Comparison of ENCODE assay signal across 9 mouse cellular contexts in genomic region chr14:122060642-122061041, GRCm38 (mm10). TPM values are rescaled to one million over a fixed set of nuclear protein-coding genes. Genes with fewer than 3 reads are reported as not detected.
DNase-seq lines count a peak whose midpoint lies in the region; ATAC-seq and TF ChIP-seq lines count a peak whose summit lies in the region.
"Had no signal": no experiment of that assay in that cellular context is flagged by ENCODE, and none has a peak within 500 bp of the region (broad histone marks: within the 10 kb centered on the region; RNA-seq: fewer than 3 reads in every experiment).

No protein-coding gene starts in this region.

- TF ChIP-seq CTCF in layer of hippocampus, adult 2 months (conservative IDR thresholded peaks at IDR 0.05) = peak; percentile 98

- no peaks in the 10 kb centered on the region for H3K4me1 ChIP-seq in lung, embryonic 15.5 days

- H3K9me3 ChIP-seq in lung, embryonic 15.5 days = no peaks in the 10 kb centered on the region

- 6% methylated on average over 3 of the region's 3 CpGs for WGBS in lung, embryonic 15.5 days

- H3K4me3 ChIP-seq in layer of hippocampus, adult 2 months = no peak overlapping the region
- no peak overlapping the region for H3K4me3 ChIP-seq in lung, embryonic 15.5 days

- no peak overlapping the region for H3K27ac ChIP-seq in layer of hippocampus, adult 2 months
- H3K27ac ChIP-seq in lung, embryonic 15.5 days = no peak overlapping the region

- H3K9ac ChIP-seq in lung, embryonic 15.5 days = no peak overlapping the region

- H3K36me3 ChIP-seq in lung, embryonic 15.5 days = no peaks in the 10 kb centered on the region

- no peaks in the 10 kb centered on the region for H3K27me3 ChIP-seq in lung, embryonic 15.5 days

- no peak overlapping the region for H3K4me2 ChIP-seq in lung, embryonic 15.5 days

- ATAC-seq in erythroblast, adult 5-6 weeks (replicated peaks; ENCODE audit: low FRiP score, poor library complexity, severe bottlenecking) = peak; percentile 76
- ATAC-seq in lung, embryonic 15.5 days (ENCODE audit: borderline replicate concordance, extremely low read depth, low FRiP score, low TSS enrichment) = peak; percentile 60; the same call in 1 of the 2 replicates

- peak; percentile 82 to 93 for DNase-seq in CD8-positive naive resting alpha-beta T cell, adult 2 months (ENCODE audit: low read depth in 2 of 2, low spot score in 2 of 2)
- DNase-seq in adrenal gland, postnatal 36 days = peak; percentile 81 to 88
- peak; percentile 86 to 92 for DNase-seq in heart, postnatal 10 days
- DNase-seq in layer of hippocampus, adult 2 months (ENCODE audit: low spot score in 2 of 2) = peak; percentile 79 to 88
- peak; percentile 86 for DNase-seq in retina, embryonic 14.5 days (ENCODE audit: low spot score)
- peak; percentile 89 for DNase-seq in thymus, postnatal 25 days

- intact Hi-C loops in heart, postnatal 10 days (cut with DNase I) = loop anchor here (1.0 kb wide), 2 partner anchors 132 to 195 kb away; no protein-coding TSS in a partner anchor

RNA-seq across cellular contexts. Expression of gene Timm8a2, which starts 26.2 kb away (rescaled TPM):
- total RNA-seq in adrenal gland, postnatal 36 days (2021) = not detected
- not detected in 2 replicates for total RNA-seq in erythroblast, adult 5-6 weeks (2015; ENCODE audit: low replicate concordance)
- not detected in 2 replicates for total RNA-seq in erythroblast, adult 5-6 weeks (2017; ENCODE audit: low replicate concordance)
- not detected for total RNA-seq in heart, postnatal 10 days (2021)
- total RNA-seq in layer of hippocampus, adult 2 months (2021) = not detected
- not detected in 2 replicates for polyA plus RNA-seq in lung, embryonic 15.5 days (2015; fragmentation: Nextera tagmentation; extraction: Ambion mirVana)
- polyA plus RNA-seq: large intestine, adult 2 months had no signal

RNA-seq across cellular contexts. Expression of gene Tm9sf2, which starts 46.2 kb away (rescaled TPM):
- 100 to 1,000 TPM; 149 to 177 TPM for total RNA-seq in adrenal gland, postnatal 36 days (2021)
- total RNA-seq in erythroblast, adult 5-6 weeks (2015; ENCODE audit: low replicate concordance) = 26.7 and 34.9 TPM in 2 replicates
- 28.7 and 35.7 TPM in 2 replicates for total RNA-seq in erythroblast, adult 5-6 weeks (2017; ENCODE audit: low replicate concordance)
- 100 to 1,000 TPM; 109 to 112 TPM for total RNA-seq in heart, postnatal 10 days (2021)
- 100 to 1,000 TPM; 107 TPM for total RNA-seq in layer of hippocampus, adult 2 months (2021)
- 169 and 176 TPM in 2 replicates for polyA plus RNA-seq in lung, embryonic 15.5 days (2015; fragmentation: Nextera tagmentation; extraction: Ambion mirVana)
